Mouse (Mus musculus): Measurements from ENCODE around the gene Fads2. TPM values are rescaled to one million over a fixed set of nuclear protein-coding genes. Genes with fewer than 3 reads are reported as not detected.

Gene Fads2
- polyA plus RNA-seq, 1 experiment: 157 TPM

DNA sequence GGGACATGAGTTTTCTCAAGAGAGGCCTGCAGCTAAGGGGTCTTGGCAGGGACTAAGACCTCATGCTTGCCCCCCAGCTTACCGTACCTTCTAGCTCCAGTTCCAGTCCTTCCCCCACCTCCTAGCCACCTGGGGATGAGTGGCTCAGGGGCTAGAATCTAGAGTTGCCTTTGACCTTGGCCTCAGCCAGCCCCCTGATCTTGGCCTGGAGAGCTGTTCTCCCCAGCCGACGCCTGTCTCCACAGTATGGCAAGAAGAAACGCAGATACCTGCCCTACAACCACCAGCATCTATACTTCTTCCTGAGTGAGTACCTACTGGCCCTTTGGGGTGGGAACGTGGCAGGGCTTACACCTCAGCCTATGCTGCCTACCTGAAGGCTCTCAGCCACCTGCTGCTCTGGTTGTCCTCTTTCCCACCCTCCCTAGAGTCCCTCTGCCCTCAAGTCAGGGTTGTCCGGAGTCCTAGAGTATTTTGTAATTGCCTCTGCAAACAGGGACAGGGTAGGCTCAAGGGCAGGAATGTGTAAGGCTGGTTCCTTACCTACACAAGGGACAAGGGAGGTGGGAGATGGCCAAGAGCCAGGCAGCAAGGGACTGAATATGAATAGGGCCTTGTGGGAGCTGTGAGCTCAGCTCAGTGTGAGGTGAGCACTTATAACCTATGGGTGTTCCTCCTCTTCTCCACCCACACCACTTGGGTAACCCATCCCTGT, 47.0 kb downstream of the Fads2 start:
- Histone ChIP-seq H3K79me2 (ENCODE audit: control insufficient read depth, insufficient read depth) (peaks cover 27% of the 10 kb centered on the region), H3K27me3 (ENCODE audit: control insufficient read depth, insufficient read depth, insufficient read length) (no peaks in the 10 kb centered on the region), H3K36me3 (ENCODE audit: control insufficient read depth, insufficient read depth) (peaks cover 82% of the 10 kb centered on the region), H3K4me3 (no peak overlapping the region), H3K4me2 (ENCODE audit: low read depth) (no peak overlapping the region), H3ac (ENCODE audit: control insufficient read depth, insufficient read length) (no peak overlapping the region)
- TF ChIP-seq POLR2AphosphoS2 (IDR thresholded peaks at IDR 0.05; ENCODE audit: insufficient read length, low read depth): peak; percentile 33
- no peak for TF ChIP-seq MYOG (IDR thresholded peaks at IDR 0.05; ENCODE audit: control insufficient read depth in 1 of 3, insufficient read depth in 1 of 3, insufficient read length in 2 of 3, low read depth in 2 of 3)

DNA sequence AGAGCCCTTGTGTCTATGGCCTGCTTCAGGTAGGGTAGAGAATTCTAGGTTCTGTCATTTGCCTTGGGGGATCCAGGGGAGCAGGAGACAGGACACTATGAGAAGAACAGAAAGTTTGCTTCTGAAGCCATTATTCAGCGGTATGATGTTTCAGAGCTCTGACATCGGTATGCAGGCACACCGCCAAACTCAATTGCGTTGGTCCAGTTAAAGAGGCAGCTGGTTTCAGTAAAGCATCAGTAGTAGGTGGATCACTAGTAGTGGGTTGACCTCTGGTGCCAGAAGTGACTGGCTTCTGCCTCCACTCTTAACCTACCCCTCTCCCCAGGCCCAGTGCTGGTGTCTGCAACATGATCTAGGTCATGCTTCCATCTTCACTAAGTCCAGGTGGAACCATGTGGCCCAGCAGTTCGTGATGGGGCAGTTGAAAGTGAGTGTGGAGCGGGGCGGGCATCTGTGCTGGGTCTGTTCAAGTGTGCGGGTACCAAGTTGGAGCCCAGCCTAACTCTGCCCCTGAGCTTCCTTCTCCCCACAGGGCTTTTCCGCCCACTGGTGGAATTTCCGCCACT, 47.8 kb downstream of the Fads2 start:
- Histone ChIP-seq H3ac (ENCODE audit: control insufficient read depth, insufficient read length) (no peak overlapping the region), H3K4me2 (ENCODE audit: low read depth) (no peak overlapping the region), H3K79me2 (ENCODE audit: control insufficient read depth, insufficient read depth) (peaks cover 34% of the 10 kb centered on the region), H3K4me3 (no peak overlapping the region), H3K36me3 (ENCODE audit: control insufficient read depth, insufficient read depth) (peaks cover 82% of the 10 kb centered on the region), H3K27me3 (ENCODE audit: control insufficient read depth, insufficient read depth, insufficient read length) (no peaks in the 10 kb centered on the region)
- no peak for TF ChIP-seq TCF3 (IDR thresholded peaks at IDR 0.05; ENCODE audit: insufficient read length, low read depth)
- TF ChIP-seq MYOD1 (IDR thresholded peaks at IDR 0.05; ENCODE audit: control insufficient read depth in 1 of 3, insufficient read length in 2 of 3, low read depth in 2 of 3): no peak
- no peak for TF ChIP-seq E2F4 (IDR thresholded peaks at IDR 0.05; ENCODE audit: insufficient read depth)
- TF ChIP-seq POLR2AphosphoS2 (IDR thresholded peaks at IDR 0.05; ENCODE audit: insufficient read length, low read depth): no peak
- TF ChIP-seq TCF12 (IDR thresholded peaks at IDR 0.05; ENCODE audit: insufficient read depth, poor library complexity, severe bottlenecking): no peak
- TF ChIP-seq CEBPB (IDR thresholded peaks at IDR 0.05; ENCODE audit: insufficient read depth, poor library complexity, severe bottlenecking): no peak
- TF ChIP-seq POLR2A (IDR thresholded peaks at IDR 0.05; ENCODE audit: insufficient read length, low read depth): no peak
- TF ChIP-seq MYOG (IDR thresholded peaks at IDR 0.05; ENCODE audit: control insufficient read depth in 1 of 3, insufficient read depth in 1 of 3, insufficient read length in 2 of 3, low read depth in 2 of 3): no peak
- TF ChIP-seq REST (IDR thresholded peaks at IDR 0.05; ENCODE audit: insufficient read depth, insufficient read length): no peak
- TF ChIP-seq SRF (IDR thresholded peaks at IDR 0.05; ENCODE audit: control insufficient read depth, insufficient read length, low read depth): no peak
- TF ChIP-seq MAX (IDR thresholded peaks at IDR 0.05; ENCODE audit: low read depth): no peak

DNA sequence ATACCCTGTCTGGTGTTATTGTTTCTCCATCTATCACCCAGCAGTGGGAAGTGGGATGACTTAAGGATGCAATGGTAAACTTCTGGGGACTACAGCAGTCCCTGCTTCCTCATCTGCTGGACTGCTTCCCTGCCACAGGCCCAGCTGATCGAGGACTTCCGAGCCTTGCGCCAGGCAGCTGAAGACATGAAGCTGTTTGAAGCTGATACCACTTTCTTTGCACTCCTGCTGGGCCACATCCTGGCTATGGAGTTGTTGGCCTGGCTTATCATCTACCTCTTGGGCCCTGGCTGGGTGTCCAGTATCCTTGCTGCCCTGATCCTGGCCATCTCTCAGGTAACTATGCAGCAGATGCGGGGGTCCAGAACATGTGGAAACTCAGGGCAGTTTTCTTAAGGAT, 48.8 kb downstream of the Fads2 start:
- TF ChIP-seq E2F4 (IDR thresholded peaks at IDR 0.05; ENCODE audit: insufficient read depth): no peak
- TF ChIP-seq REST (IDR thresholded peaks at IDR 0.05; ENCODE audit: insufficient read depth, insufficient read length): no peak
- TF ChIP-seq SRF (IDR thresholded peaks at IDR 0.05; ENCODE audit: control insufficient read depth, insufficient read length, low read depth): no peak
- no peak for TF ChIP-seq MAX (IDR thresholded peaks at IDR 0.05; ENCODE audit: low read depth)
- TF ChIP-seq MYOD1 (IDR thresholded peaks at IDR 0.05; ENCODE audit: control insufficient read depth in 1 of 3, insufficient read length in 2 of 3, low read depth in 2 of 3): no peak
- TF ChIP-seq TCF3 (IDR thresholded peaks at IDR 0.05; ENCODE audit: insufficient read length, low read depth): no peak
- no peak for TF ChIP-seq MYOG (IDR thresholded peaks at IDR 0.05; ENCODE audit: control insufficient read depth in 1 of 3, insufficient read depth in 1 of 3, insufficient read length in 2 of 3, low read depth in 2 of 3)
- no peak for TF ChIP-seq USF1 (IDR thresholded peaks at IDR 0.05; ENCODE audit: low read depth)
- no peak for TF ChIP-seq POLR2A (IDR thresholded peaks at IDR 0.05; ENCODE audit: insufficient read length, low read depth)
- TF ChIP-seq TCF12 (IDR thresholded peaks at IDR 0.05; ENCODE audit: insufficient read depth, poor library complexity, severe bottlenecking): no peak
- TF ChIP-seq POLR2AphosphoS2 (IDR thresholded peaks at IDR 0.05; ENCODE audit: insufficient read length, low read depth): no peak
- no peak for TF ChIP-seq CEBPB (IDR thresholded peaks at IDR 0.05; ENCODE audit: insufficient read depth, poor library complexity, severe bottlenecking)
- no peak overlapping the region for H3K4me2 ChIP-seq (ENCODE audit: low read depth)
- H3K79me2 ChIP-seq (ENCODE audit: control insufficient read depth, insufficient read depth): peaks cover 45% of the 10 kb centered on the region
- peaks cover 79% of the 10 kb centered on the region for H3K36me3 ChIP-seq (ENCODE audit: control insufficient read depth, insufficient read depth)
- H3K27me3 ChIP-seq (ENCODE audit: control insufficient read depth, insufficient read depth, insufficient read length): no peaks in the 10 kb centered on the region
- H3K4me3 ChIP-seq: no peak overlapping the region
- no peak overlapping the region for H3ac ChIP-seq (ENCODE audit: control insufficient read depth, insufficient read length)

DNA sequence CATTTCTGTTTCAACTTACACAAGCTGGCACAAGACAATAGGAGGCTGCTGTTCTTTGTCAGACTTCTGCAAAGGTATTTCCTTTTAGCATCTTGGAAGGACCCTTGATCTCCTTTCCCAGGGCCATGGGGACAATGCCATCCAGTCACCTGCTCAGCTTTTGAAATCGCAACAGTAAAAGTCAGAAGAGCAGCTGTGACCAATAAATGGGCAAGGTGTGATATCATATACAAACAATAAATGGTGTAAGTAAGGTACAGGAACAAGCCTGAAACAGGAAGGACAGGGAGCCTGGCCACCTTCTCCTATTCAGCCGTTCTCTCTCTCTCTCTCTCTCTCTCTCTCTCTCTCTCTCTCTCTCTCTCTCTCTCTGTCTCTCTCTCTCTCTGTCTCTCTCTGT, 51.1 kb downstream of the Fads2 start:
- H3K79me2 ChIP-seq (ENCODE audit: control insufficient read depth, insufficient read depth): peaks cover 68% of the 10 kb centered on the region
- no peak overlapping the region for H3K4me2 ChIP-seq (ENCODE audit: low read depth)
- H3K36me3 ChIP-seq (ENCODE audit: control insufficient read depth, insufficient read depth): peaks cover 65% of the 10 kb centered on the region
- TF ChIP-seq USF1 (IDR thresholded peaks at IDR 0.05; ENCODE audit: low read depth) (no peak), E2F4 (IDR thresholded peaks at IDR 0.05; ENCODE audit: insufficient read depth) (no peak)
- H3K27me3 ChIP-seq (ENCODE audit: control insufficient read depth, insufficient read depth, insufficient read length): no peaks in the 10 kb centered on the region
- no peak overlapping the region for H3ac ChIP-seq (ENCODE audit: control insufficient read depth, insufficient read length)
- H3K4me3 ChIP-seq: no peak overlapping the region

DNA sequence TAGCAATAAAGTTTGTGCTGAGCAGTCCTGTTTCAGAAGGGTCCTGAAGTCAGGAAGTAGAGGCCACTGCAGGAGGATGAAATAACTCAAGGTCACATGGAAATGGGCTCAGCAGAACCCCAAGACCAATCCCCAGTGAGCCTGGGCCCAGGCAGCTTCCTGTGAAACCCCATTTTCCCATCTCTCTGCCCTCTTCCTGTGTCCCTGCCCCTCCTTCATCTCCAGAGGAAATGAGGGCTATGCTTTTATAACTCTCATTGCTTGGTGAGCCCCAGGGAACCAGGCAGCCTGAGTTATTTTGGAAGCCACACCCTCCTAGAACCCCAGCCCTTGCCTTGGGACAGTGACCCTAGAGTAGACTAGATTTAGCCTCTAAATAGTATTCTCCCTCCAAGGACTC, 52.0 kb downstream of the Fads2 start:
- Histone ChIP-seq H3K4me3 (no peak overlapping the region), H3K27me3 (ENCODE audit: control insufficient read depth, insufficient read depth, insufficient read length) (no peaks in the 10 kb centered on the region), H3K4me2 (ENCODE audit: low read depth) (peak overlapping the region; percentile 19), H3ac (ENCODE audit: control insufficient read depth, insufficient read length) (no peak overlapping the region), H3K36me3 (ENCODE audit: control insufficient read depth, insufficient read depth) (peaks cover 65% of the 10 kb centered on the region), H3K79me2 (ENCODE audit: control insufficient read depth, insufficient read depth) (peaks cover 77% of the 10 kb centered on the region)
- no peak for TF ChIP-seq SRF (IDR thresholded peaks at IDR 0.05; ENCODE audit: control insufficient read depth, insufficient read length, low read depth)
- no peak for TF ChIP-seq REST (IDR thresholded peaks at IDR 0.05; ENCODE audit: insufficient read depth, insufficient read length)
- TF ChIP-seq TCF12 (IDR thresholded peaks at IDR 0.05; ENCODE audit: insufficient read depth, poor library complexity, severe bottlenecking): no peak
- no peak for TF ChIP-seq POLR2AphosphoS2 (IDR thresholded peaks at IDR 0.05; ENCODE audit: insufficient read length, low read depth)
- TF ChIP-seq POLR2A (IDR thresholded peaks at IDR 0.05; ENCODE audit: insufficient read length, low read depth): no peak
- TF ChIP-seq USF1 (IDR thresholded peaks at IDR 0.05; ENCODE audit: low read depth): no peak
- TF ChIP-seq MYOG (IDR thresholded peaks at IDR 0.05; ENCODE audit: control insufficient read depth in 1 of 3, insufficient read depth in 1 of 3, insufficient read length in 2 of 3, low read depth in 2 of 3): no peak
- TF ChIP-seq MYOD1 (IDR thresholded peaks at IDR 0.05; ENCODE audit: control insufficient read depth in 1 of 3, insufficient read length in 2 of 3, low read depth in 2 of 3): no peak
- no peak for TF ChIP-seq E2F4 (IDR thresholded peaks at IDR 0.05; ENCODE audit: insufficient read depth)
- TF ChIP-seq TCF3 (IDR thresholded peaks at IDR 0.05; ENCODE audit: insufficient read length, low read depth): no peak
- no peak for TF ChIP-seq CEBPB (IDR thresholded peaks at IDR 0.05; ENCODE audit: insufficient read depth, poor library complexity, severe bottlenecking)
- no peak for TF ChIP-seq MAX (IDR thresholded peaks at IDR 0.05; ENCODE audit: low read depth)
